In the genomic region with DNA sequence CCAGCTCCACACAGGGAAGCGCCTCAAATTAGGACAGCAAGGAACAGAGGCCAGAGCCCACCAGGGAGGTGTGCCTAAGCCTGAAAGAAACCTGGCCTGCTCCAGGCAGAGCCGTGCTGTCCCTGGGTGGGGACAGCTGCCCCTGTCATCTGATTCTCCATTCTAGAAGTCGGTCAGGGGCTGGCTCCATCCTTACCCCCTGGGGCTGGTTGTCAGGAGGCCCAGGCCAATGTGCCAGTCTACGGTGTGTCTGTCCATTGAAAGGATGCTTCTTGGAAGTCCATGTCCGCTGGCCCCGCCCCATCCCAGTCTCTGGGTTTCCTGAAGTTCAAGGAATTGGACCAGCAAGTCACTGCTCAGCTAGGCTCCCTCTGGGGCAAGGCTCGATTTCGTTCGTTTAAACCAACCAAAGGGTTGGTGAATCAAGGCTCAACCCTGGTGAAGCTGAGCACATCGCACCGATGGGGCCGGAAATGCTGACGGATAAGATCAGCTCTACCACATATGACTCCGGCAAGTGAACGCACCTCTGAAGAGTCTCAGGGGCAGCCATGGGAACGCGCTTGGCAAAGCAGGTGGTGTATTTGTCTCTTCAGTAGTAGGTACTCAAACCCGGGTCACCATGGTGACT, we compare ENCODE assay signal across 24 mouse cellular contexts. TPM values are rescaled to one million over a fixed set of nuclear protein-coding genes. Genes with fewer than 3 reads are reported as not detected.
A peak's percentile ranks its signal among the peaks of the same experiment; 100 is the strongest.
DNase-seq lines count a peak whose midpoint lies in the region; ATAC-seq lines count a peak whose summit lies in the region.
"Had no signal": no experiment of that assay in that cellular context is flagged by ENCODE, and none has a peak within 500 bp of the region (broad histone marks: within the 10 kb centered on the region; RNA-seq: fewer than 3 reads in every experiment).

No protein-coding gene starts in this region.

- peak overlapping the region; percentile 30 for H3K4me3 ChIP-seq in heart, embryonic 13.5 days
- no peak overlapping the region for H3K4me3 ChIP-seq in neural tube, embryonic 12.5 days
- no peak overlapping the region for H3K4me3 ChIP-seq in hindbrain, embryonic 10.5 days
- H3K4me3 ChIP-seq: hindbrain, embryonic 15.5 days; lung, embryonic 15.5 days; midbrain, embryonic 10.5 days; myocyte had no signal

- peaks cover 10% of the 10 kb centered on the region for H3K27me3 ChIP-seq in heart, embryonic 13.5 days (replicated peaks)
- H3K27me3 ChIP-seq in neural tube, embryonic 12.5 days (replicated peaks) = no peaks in the 10 kb centered on the region
- H3K27me3 ChIP-seq in hindbrain, embryonic 10.5 days (ENCODE audit: insufficient read depth, poor library complexity, severe bottlenecking) = peaks cover 17% of the 10 kb centered on the region
- H3K27me3 ChIP-seq: hindbrain, embryonic 15.5 days had no signal

- no peak for ATAC-seq in heart, embryonic 13.5 days (ENCODE audit: extremely low read depth, insufficient number of reproducible peaks, low FRiP score, low TSS enrichment)
- ATAC-seq in neural tube, embryonic 12.5 days (ENCODE audit: low FRiP score, low read depth) = no peak

- peak overlapping the region; percentile 65 for H3K4me2 ChIP-seq in heart, embryonic 13.5 days
- H3K4me2 ChIP-seq in neural tube, embryonic 12.5 days (replicated peaks) = no peak overlapping the region
- H3K4me2 ChIP-seq: hindbrain, embryonic 15.5 days; liver, embryonic 11.5 days; lung, embryonic 15.5 days had no signal

- 38% methylated on average over 18 of the region's 18 CpGs for WGBS in heart, embryonic 13.5 days
- 74% methylated on average over 18 of the region's 18 CpGs for WGBS in neural tube, embryonic 12.5 days
- 70% methylated on average over 18 of the region's 18 CpGs for WGBS in hindbrain, embryonic 10.5 days

- H3K27ac ChIP-seq in heart, embryonic 13.5 days (replicated peaks) = peak overlapping the region; percentile 97
- no peak overlapping the region for H3K27ac ChIP-seq in neural tube, embryonic 12.5 days
- no peak overlapping the region; the same call in 1 of the 2 replicates for H3K27ac ChIP-seq in hindbrain, embryonic 10.5 days
- H3K27ac ChIP-seq: hindbrain, embryonic 15.5 days; lung, embryonic 15.5 days; midbrain, embryonic 10.5 days had no signal

- peak overlapping the region; percentile 63 for H3K9ac ChIP-seq in heart, embryonic 13.5 days
- 0 out of 2 replicates have a peak overlapping the region, but pooled peaks have one; percentile 13 for H3K9ac ChIP-seq in neural tube, embryonic 12.5 days
- H3K9ac ChIP-seq: hindbrain, embryonic 15.5 days; lung, embryonic 15.5 days had no signal

- peaks cover 53% of the 10 kb centered on the region for H3K4me1 ChIP-seq in heart, embryonic 13.5 days
- H3K4me1 ChIP-seq in neural tube, embryonic 12.5 days = peaks cover 8% of the 10 kb centered on the region; the same call in 1 of the 2 replicates
- peaks cover 15% of the 10 kb centered on the region for H3K4me1 ChIP-seq in hindbrain, embryonic 10.5 days (replicated peaks)

- no peaks in the 10 kb centered on the region; the same call in 1 of the 2 replicates for H3K9me3 ChIP-seq in heart, embryonic 13.5 days
- no peaks in the 10 kb centered on the region; the same call in 1 of the 2 replicates for H3K9me3 ChIP-seq in neural tube, embryonic 12.5 days
- H3K9me3 ChIP-seq in hindbrain, embryonic 10.5 days = no peaks in the 10 kb centered on the region
- H3K9me3 ChIP-seq: hindbrain, embryonic 15.5 days; lung, embryonic 15.5 days had no signal

- DNase-seq in cerebellum, postnatal 14 days = peak; percentile 69 to 72
- no peak for DNase-seq in cerebellum, adult 8-10 months
- DNase-seq in heart, adult 8-10 months (ENCODE audit: low spot score) = no peak
- no peak for DNase-seq in neural tube, embryonic 10.5 days (ENCODE audit: extremely low spot score, low spot score)
- DNase-seq in naive thymus-derived CD4-positive, alpha-beta T cell, adult 2 months (ENCODE audit: low read depth) = peak; percentile 32
- no peak for DNase-seq in hindbrain, embryonic 10.5 days (ENCODE audit: low spot score)
- DNase-seq: kidney, adult 8-10 months; kidney, postnatal 36 days; right cerebral cortex, postnatal 25 days; thymus, postnatal 4 days had no signal

- H3K36me3 ChIP-seq in heart, embryonic 13.5 days = no peaks in the 10 kb centered on the region
- no peaks in the 10 kb centered on the region for H3K36me3 ChIP-seq in neural tube, embryonic 12.5 days
- H3K36me3 ChIP-seq in hindbrain, embryonic 10.5 days = no peaks in the 10 kb centered on the region
- H3K36me3 ChIP-seq: hindbrain, embryonic 15.5 days; lung, embryonic 15.5 days; midbrain, embryonic 10.5 days had no signal

RNA-seq across cellular contexts. Expression of a gene that starts 5.5 kb away (rescaled TPM):
- 13.4 and 13.5 TPM in 2 replicates for polyA plus RNA-seq in heart, embryonic 13.5 days (2015; fragmentation: Nextera tagmentation; extraction: Ambion mirVana)
- total RNA-seq in heart, adult 8-10 months (2022) = 1 to 10 TPM; 6.2 to 7.6 (median 6.7) TPM
- 28.1 and 31.9 TPM in 2 replicates for polyA plus RNA-seq in neural tube, embryonic 12.5 days (2016; fragmentation: Nextera tagmentation; extraction: Ambion mirVana)
- 18.1 and 18.8 TPM in 2 replicates for polyA plus RNA-seq in hindbrain, embryonic 10.5 days (2016; fragmentation: Nextera tagmentation; extraction: Ambion mirVana)

RNA-seq across cellular contexts. Expression of a gene that starts 21.7 kb away (rescaled TPM):
- 108 and 136 TPM in 2 replicates for polyA plus RNA-seq in heart, embryonic 13.5 days (2015; fragmentation: Nextera tagmentation; extraction: Ambion mirVana)
- total RNA-seq in heart, adult 8-10 months (2022) = 100 to 1,000 TPM; 164 to 261 (median 195) TPM
- 2.1 and 2.9 TPM in 2 replicates for polyA plus RNA-seq in neural tube, embryonic 12.5 days (2016; fragmentation: Nextera tagmentation; extraction: Ambion mirVana)
- 0.51 and 0.56 TPM in 2 replicates for polyA plus RNA-seq in hindbrain, embryonic 10.5 days (2016; fragmentation: Nextera tagmentation; extraction: Ambion mirVana)

RNA-seq across cellular contexts. Expression of a gene that starts 39.3 kb away (rescaled TPM):
- 4.3 and 5.0 TPM in 2 replicates for polyA plus RNA-seq in heart, embryonic 13.5 days (2015; fragmentation: Nextera tagmentation; extraction: Ambion mirVana)
- 1 to 10 TPM; 6.1 to 8.0 (median 7.3) TPM for total RNA-seq in heart, adult 8-10 months (2022)
- polyA plus RNA-seq in neural tube, embryonic 12.5 days (2016; fragmentation: Nextera tagmentation; extraction: Ambion mirVana) = 9.7 and 10.2 TPM in 2 replicates
- polyA plus RNA-seq in hindbrain, embryonic 10.5 days (2016; fragmentation: Nextera tagmentation; extraction: Ambion mirVana) = 6.2 and 6.8 TPM in 2 replicates

RNA-seq across cellular contexts. Expression of a gene that starts 46.4 kb away (rescaled TPM):
- polyA plus RNA-seq in heart, embryonic 13.5 days (2015; fragmentation: Nextera tagmentation; extraction: Ambion mirVana) = not detected in 2 replicates
- not detected for total RNA-seq in heart, adult 8-10 months (2022)
- 0.33 TPM in 1 of 2 replicates, not detected in the other for polyA plus RNA-seq in neural tube, embryonic 12.5 days (2016; fragmentation: Nextera tagmentation; extraction: Ambion mirVana)
- not detected in 2 replicates for polyA plus RNA-seq in hindbrain, embryonic 10.5 days (2016; fragmentation: Nextera tagmentation; extraction: Ambion mirVana)
- total RNA-seq: adrenal gland, adult 18-20 months; ES-E14; gastrocnemius, postnatal 4 days; layer of hippocampus, postnatal 14 days; left cerebral cortex, postnatal 25 days had no signal
- polyA plus RNA-seq: embryonic facial prominence, embryonic 11.5 days; frontal cortex, adult 2 months; liver, embryonic 11.5 days; lung, embryonic 15.5 days; myocyte had no signal

RNA-seq across cellular contexts. Expression of a gene that starts 47.8 kb away (rescaled TPM):
- polyA plus RNA-seq in heart, embryonic 13.5 days (2015; fragmentation: Nextera tagmentation; extraction: Ambion mirVana) = 9.2 and 9.9 TPM in 2 replicates
- 1 to 10 TPM; 3.8 to 4.3 (median 4.0) TPM for total RNA-seq in heart, adult 8-10 months (2022)
- 18.6 and 18.9 TPM in 2 replicates for polyA plus RNA-seq in neural tube, embryonic 12.5 days (2016; fragmentation: Nextera tagmentation; extraction: Ambion mirVana)
- polyA plus RNA-seq in hindbrain, embryonic 10.5 days (2016; fragmentation: Nextera tagmentation; extraction: Ambion mirVana) = 20.6 and 21.6 TPM in 2 replicates

Comparison
In these comparisons a context has a peak if more than half of its experiments do, and no peak if none do; other contexts are left out.
1. DNase-seq: peak in cerebellum, postnatal 14 days (2 of 2) and naive thymus-derived CD4-positive, alpha-beta T cell, adult 2 months (single experiment); none in cerebellum, adult 8-10 months (single experiment), heart, adult 8-10 months (single experiment), neural tube, embryonic 10.5 days (single experiment) and hindbrain, embryonic 10.5 days (single experiment).
2. RNA of a gene that starts 21.7 kb away (polyA plus RNA-seq): 108 to 136 TPM in heart, embryonic 13.5 days; 2.1 to 2.9 TPM in neural tube, embryonic 12.5 days and 0.51 to 0.56 TPM in hindbrain, embryonic 10.5 days; every median in the first group is over 10 times any median in the second.